Mouse (Mus musculus): Measurements from ENCODE around the gene Tcp10b. TPM values are rescaled to one million over a fixed set of nuclear protein-coding genes. Genes with fewer than 3 reads are reported as not detected.
A peak's percentile ranks its signal among the peaks of the same experiment; 100 is the strongest.
"Not testable (repeated sequence)": the region's sequence is repeated elsewhere in the genome, so short reads cannot be mapped to it uniquely, and the experiment has no call there.

The Tcp10b gene
- polyA plus RNA-seq, 1 experiment from 2014 or later: not detected

- ATAC-seq (ENCODE audit: borderline replicate concordance, extremely low read depth, low FRiP score, low TSS enrichment); H3K4me1 ChIP-seq: not testable (repeated sequence)
- WGBS: 85% methylated on average over 5 of the region's 5 CpGs
Measured at GRCm38 (mm10) chr17:13106563-13106962, 45.7 kb downstream of the Tcp10b start.

GRCm38 (mm10) chr17:13112504-13113291 lies 51.8 kb downstream of the Tcp10b start:
- H3K4me2 ChIP-seq; H3K27ac ChIP-seq; H3K27me3 ChIP-seq; H3K36me3 ChIP-seq; H3K4me3 ChIP-seq; H3K4me1 ChIP-seq; ATAC-seq (ENCODE audit: borderline replicate concordance, extremely low read depth, low FRiP score, low TSS enrichment); H3K9ac ChIP-seq; H3K9me3 ChIP-seq: not testable (repeated sequence)
- 38% methylated on average over 3 of the region's 9 CpGs for WGBS

More at GRCm38 (mm10) chr17:13106563-13106962, 45.7 kb downstream of the Tcp10b start:
- not testable (repeated sequence) for H3K27me3 ChIP-seq, H3K27ac ChIP-seq, H3K4me3 ChIP-seq, H3K9me3 ChIP-seq, H3K9ac ChIP-seq, H3K4me2 ChIP-seq, H3K36me3 ChIP-seq

- peak; percentile 57; the same call in 1 of the 2 replicates for ATAC-seq (ENCODE audit: borderline replicate concordance, extremely low read depth, low FRiP score, low TSS enrichment)
Measured at GRCm38 (mm10) chr17:13123308-13124038, 62.6 kb downstream of the Tcp10b start.

GRCm38 (mm10) chr17:13124241-13124640 lies 63.3 kb downstream of the Tcp10b start:
- H3K4me2 ChIP-seq; H3K9ac ChIP-seq; H3K4me3 ChIP-seq; H3K36me3 ChIP-seq; H3K4me1 ChIP-seq; ATAC-seq (ENCODE audit: borderline replicate concordance, extremely low read depth, low FRiP score, low TSS enrichment); H3K27ac ChIP-seq; H3K27me3 ChIP-seq; H3K9me3 ChIP-seq: not testable (repeated sequence)
- WGBS: 35% methylated on average over 2 of the region's 3 CpGs

More at GRCm38 (mm10) chr17:13123308-13124038, 62.6 kb downstream of the Tcp10b start:
- H3K27ac ChIP-seq, H3K9ac ChIP-seq, H3K9me3 ChIP-seq, H3K4me3 ChIP-seq, H3K4me1 ChIP-seq, H3K36me3 ChIP-seq, H3K4me2 ChIP-seq, H3K27me3 ChIP-seq: not testable (repeated sequence)
- 78% methylated on average over 2 of the region's 5 CpGs for WGBS

GRCm38 (mm10) chr17:13129324-13129723 lies 68.4 kb downstream of the Tcp10b start:
- not testable (repeated sequence) for H3K4me2 ChIP-seq; H3K9me3 ChIP-seq; H3K27ac ChIP-seq; H3K27me3 ChIP-seq; H3K4me3 ChIP-seq; ATAC-seq (ENCODE audit: borderline replicate concordance, extremely low read depth, low FRiP score, low TSS enrichment); H3K9ac ChIP-seq; H3K4me1 ChIP-seq; H3K36me3 ChIP-seq
- no CpG with 5 or more reads among the region's 3 CpGs for WGBS

- not testable (repeated sequence) for H3K4me1 ChIP-seq; H3K4me2 ChIP-seq; ATAC-seq (ENCODE audit: borderline replicate concordance, extremely low read depth, low FRiP score, low TSS enrichment); H3K27ac ChIP-seq; H3K27me3 ChIP-seq; H3K4me3 ChIP-seq; H3K9ac ChIP-seq; H3K36me3 ChIP-seq; H3K9me3 ChIP-seq
- WGBS: 83% methylated on average over 9 of the region's 11 CpGs
Measured at GRCm38 (mm10) chr17:13129737-13130465, 69.0 kb downstream of the Tcp10b start.

GRCm38 (mm10) chr17:13131710-13132109 lies 70.8 kb downstream of the Tcp10b start, which contains the start of gene Unc93a:
Unc93a (minus strand) TSS chr17:13131810.
- 71% methylated on average over 3 of the region's 4 CpGs for WGBS
- not testable (repeated sequence) for ATAC-seq (ENCODE audit: borderline replicate concordance, extremely low read depth, low FRiP score, low TSS enrichment)

More at GRCm38 (mm10) chr17:13131710-13132109, 70.8 kb downstream of the Tcp10b start, which contains the start of gene Unc93a:
- not testable (repeated sequence) for H3K9ac ChIP-seq, H3K4me3 ChIP-seq, H3K9me3 ChIP-seq, H3K27ac ChIP-seq, H3K4me1 ChIP-seq, H3K4me2 ChIP-seq, H3K36me3 ChIP-seq, H3K27me3 ChIP-seq

Other genes with a start within 250 kb of the Tcp10b start
- gene Mas1, start 193.0 kb upstream of the Tcp10b start, polyA plus RNA-seq (2015; fragmentation: Nextera tagmentation; extraction: Ambion mirVana): 0.15 and 0.69 TPM in 2 replicates
- not detected in 2 replicates for gene Mrgprh, start 185.1 kb upstream of the Tcp10b start, polyA plus RNA-seq (2015; fragmentation: Nextera tagmentation; extraction: Ambion mirVana)
- gene Pnldc1, start 150.9 kb upstream of the Tcp10b start, polyA plus RNA-seq (2015; fragmentation: Nextera tagmentation; extraction: Ambion mirVana): 1.1 and 1.5 TPM in 2 replicates
- 394 and 401 TPM in 2 replicates for gene Tcp1, start 145.4 kb upstream of the Tcp10b start, polyA plus RNA-seq (2015; fragmentation: Nextera tagmentation; extraction: Ambion mirVana)
- gene Mrpl18, start 144.8 kb upstream of the Tcp10b start, polyA plus RNA-seq (2015; fragmentation: Nextera tagmentation; extraction: Ambion mirVana): 154 and 155 TPM in 2 replicates
- 0.60 and 0.89 TPM in 2 replicates for gene Acat3, start 120.5 kb upstream of the Tcp10b start, polyA plus RNA-seq (2015; fragmentation: Nextera tagmentation; extraction: Ambion mirVana)
- 116 and 117 TPM in 2 replicates for gene Acat2, start 100.4 kb upstream of the Tcp10b start, polyA plus RNA-seq (2015; fragmentation: Nextera tagmentation; extraction: Ambion mirVana)
- 115 and 129 TPM in 2 replicates for gene Wtap, start 66.9 kb upstream of the Tcp10b start, polyA plus RNA-seq (2015; fragmentation: Nextera tagmentation; extraction: Ambion mirVana)
- 101 and 106 TPM in 2 replicates for gene Sod2, start 54.3 kb upstream of the Tcp10b start, polyA plus RNA-seq (2015; fragmentation: Nextera tagmentation; extraction: Ambion mirVana)
- gene Gpr31b, start 8.8 kb upstream of the Tcp10b start, polyA plus RNA-seq (2015; fragmentation: Nextera tagmentation; extraction: Ambion mirVana): 0.26 TPM in 1 of 2 replicates, not detected in the other
- not detected in 2 replicates for gene Unc93a, start 70.7 kb downstream of the Tcp10b start, polyA plus RNA-seq (2015; fragmentation: Nextera tagmentation; extraction: Ambion mirVana)
- not detected in 2 replicates for gene Smok2a, start 160.1 kb downstream of the Tcp10b start, polyA plus RNA-seq (2015; fragmentation: Nextera tagmentation; extraction: Ambion mirVana)
- not detected in 2 replicates for gene Smok2b, start 169.2 kb downstream of the Tcp10b start, polyA plus RNA-seq (2015; fragmentation: Nextera tagmentation; extraction: Ambion mirVana)

Measured in lung, embryonic 15.5 days (tissue).